Mouse (Mus musculus) intestine, embryonic 14.5 days (tissue): Measurements from ENCODE around the gene Bcas3. TPM values are rescaled to one million over a fixed set of nuclear protein-coding genes. Genes with fewer than 3 reads are reported as not detected.

ENCODE experiments used
- ATAC-seq: fragments of 200-750 bp; cut with Nextera tagmentation; replicated peaks from 2 replicates; pipeline ENCODE4 v1.8.0; 2017; ENCODE audit warnings: low read depth, moderate number of reproducible peaks, moderate TSS enrichment, moderate library complexity; ENCODE audit not compliant: low FRiP score, low TSS enrichment
- DNase-seq: peaks from one replicate; pipeline ENCODE4 v3.0.0-alpha.2; 2018; ENCODE audit warnings: low spot score
- H3K27ac ChIP-seq: fragments of 300-500 bp; sonication (generic); 2 replicates; pipeline ENCODE4 v1.5.1; 2014; ENCODE audit warnings: low read depth, mild to moderate bottlenecking, control low read depth
- H3K27me3 ChIP-seq: fragments of 300-500 bp; sonication (generic); replicated peaks from 2 replicates; pipeline ENCODE4 v1.6.1; 2014; ENCODE audit warnings: low read length, control low read depth; ENCODE audit not compliant: control insufficient read depth, insufficient read depth
- H3K36me3 ChIP-seq: fragments of 300-500 bp; sonication (generic); 2 replicates; pipeline ENCODE4 v1.6.1; 2014; ENCODE audit warnings: low read length, control low read depth; ENCODE audit not compliant: control insufficient read depth, insufficient read depth
- H3K4me1 ChIP-seq: fragments of 300-500 bp; sonication (generic); replicated peaks from 2 replicates; pipeline ENCODE4 v1.6.1; 2014; ENCODE audit warnings: low read length, control low read depth, mixed read lengths; ENCODE audit not compliant: control insufficient read depth, insufficient read depth
- H3K4me2 ChIP-seq: fragments of 300-500 bp; sonication (generic); 2 replicates; pipeline ENCODE4 v1.6.1; 2014; ENCODE audit warnings: low read length
- H3K4me3 ChIP-seq: fragments of 300-500 bp; sonication (generic); 2 replicates; pipeline ENCODE4 v1.5.1; 2014; ENCODE audit warnings: low read depth, low read length, control low read depth, mixed read lengths
- H3K9ac ChIP-seq: fragments of 300-500 bp; sonication (generic); 2 replicates; pipeline ENCODE4 v1.6.1; 2014; ENCODE audit warnings: mild to moderate bottlenecking, low read length
- H3K9me3 ChIP-seq: fragments of 300-500 bp; sonication (generic); 2 replicates; pipeline ENCODE4 v1.6.1; 2016; ENCODE audit warnings: low read length, control low read depth; ENCODE audit not compliant: control insufficient read depth
- WGBS: fragments of 180-500 bp; shearing (Covaris S2); extraction: QIAGEN DNeasy Blood & Tissue Kit; methylation state at CpG from one replicate; pipeline ENCODE4 v1.1.7; 2014; 5-methylcytosine and 5-hydroxymethylcytosine counted together
- polyA plus RNA-seq: library from polyadenylated mRNA; unstranded; fragments of >200 nt; fragmentation: Nextera tagmentation; extraction: Ambion mirVana; gene quantifications from 2 replicates; pipeline ENCODE4 v1.2.1, GENCODE M21; 2014

Bcas3 gene
- polyA plus RNA-seq, 1 experiment from 2014 or later = 17.9 TPM

DNA sequence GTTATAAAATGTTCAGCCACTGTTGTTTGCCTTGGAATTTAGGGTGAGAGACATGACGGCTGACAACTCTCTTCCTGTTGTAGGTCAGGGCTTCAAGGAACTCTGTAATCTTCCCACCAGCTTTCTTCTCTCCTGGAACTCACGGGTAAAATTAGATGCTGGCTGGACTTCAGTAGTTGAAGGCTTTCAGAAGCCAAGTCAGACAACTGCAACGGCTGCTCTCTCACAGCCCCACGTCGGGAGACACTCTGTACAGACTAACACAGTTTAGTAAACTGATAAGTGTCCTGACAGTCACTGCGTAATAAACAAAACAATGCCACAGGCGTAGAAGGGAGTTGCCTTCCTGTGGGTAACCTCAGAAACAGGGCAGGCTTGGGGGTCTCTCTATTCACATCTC, 366.8 kb downstream of the Bcas3 start:
- Histone ChIP-seq H3K36me3 (no peaks in the 10 kb centered on the region), H3K4me2 (no peak overlapping the region), H3K27me3 (peaks cover 47% of the 10 kb centered on the region), H3K9ac (no peak overlapping the region), H3K9me3 (no peaks in the 10 kb centered on the region), H3K27ac (no peak overlapping the region), H3K4me1 (peaks cover 18% of the 10 kb centered on the region), H3K4me3 (no peak overlapping the region)
- 28% methylated on average over 7 of the region's 7 CpGs for WGBS
- ATAC-seq = no peak
- DNase-seq = no peak

DNA sequence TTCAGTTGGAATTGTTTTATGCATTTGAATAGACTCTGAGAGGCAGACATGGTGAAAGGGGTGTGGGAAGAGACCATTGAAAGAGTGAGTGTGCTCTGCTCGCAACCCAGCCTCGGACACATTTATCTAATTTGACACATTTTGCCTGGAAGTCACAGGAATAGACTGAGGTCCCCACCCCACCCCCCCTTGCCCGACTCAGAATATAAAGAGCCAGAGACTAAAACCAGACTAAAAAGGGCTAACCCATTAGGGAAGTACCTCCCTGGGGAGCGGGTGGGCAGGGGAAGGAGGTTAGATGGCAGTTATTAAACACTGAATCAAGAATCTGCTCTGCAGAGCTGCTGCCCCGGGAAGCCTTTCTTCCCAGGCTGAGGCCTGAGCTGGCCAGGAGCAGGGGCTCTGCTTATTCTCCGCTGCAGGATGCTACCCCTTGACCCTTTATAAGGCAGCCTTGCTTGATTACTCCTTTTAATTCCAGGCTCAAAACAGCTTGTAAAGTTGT, 367.4 kb downstream of the Bcas3 start:
- Histone ChIP-seq H3K4me3 (no peak overlapping the region), H3K4me2 (no peak overlapping the region), H3K27me3 (peaks cover 42% of the 10 kb centered on the region), H3K4me1 (peaks cover 18% of the 10 kb centered on the region), H3K9me3 (no peaks in the 10 kb centered on the region), H3K27ac (no peak overlapping the region; the same call in 1 of the 2 replicates), H3K9ac (no peak overlapping the region), H3K36me3 (no peaks in the 10 kb centered on the region)
- no peak for ATAC-seq
- WGBS = 33% methylated on average over 6 of the region's 6 CpGs
- no peak for DNase-seq

DNA sequence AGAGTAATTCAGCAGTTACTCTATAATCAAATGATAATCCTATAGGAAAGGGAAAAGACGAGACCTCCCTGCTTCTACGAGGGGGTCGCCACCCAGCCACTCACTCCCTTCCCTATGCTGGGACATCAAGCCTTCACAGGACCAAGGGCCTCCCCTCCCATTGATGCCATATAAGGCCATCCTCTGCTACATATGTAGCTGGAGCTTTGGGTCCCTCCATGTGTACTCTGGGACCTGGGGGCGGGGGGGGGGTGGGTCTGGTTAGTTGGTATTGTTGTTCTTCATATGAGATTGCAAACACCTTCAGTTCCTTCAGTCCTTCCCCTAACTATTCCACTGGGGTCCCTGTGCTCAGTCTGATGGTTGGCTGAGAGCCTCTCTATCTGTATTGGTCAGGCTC, 369.0 kb downstream of the Bcas3 start:
- Histone ChIP-seq H3K4me2 (no peak overlapping the region), H3K27ac (no peak overlapping the region), H3K27me3 (peaks cover 32% of the 10 kb centered on the region), H3K9me3 (no peaks in the 10 kb centered on the region), H3K9ac (no peak overlapping the region), H3K36me3 (no peaks in the 10 kb centered on the region), H3K4me3 (no peak overlapping the region), H3K4me1 (peaks cover 18% of the 10 kb centered on the region)
- 86% methylated on average over 4 of the region's 4 CpGs for WGBS
- ATAC-seq (no peak), DNase-seq (no peak)

DNA sequence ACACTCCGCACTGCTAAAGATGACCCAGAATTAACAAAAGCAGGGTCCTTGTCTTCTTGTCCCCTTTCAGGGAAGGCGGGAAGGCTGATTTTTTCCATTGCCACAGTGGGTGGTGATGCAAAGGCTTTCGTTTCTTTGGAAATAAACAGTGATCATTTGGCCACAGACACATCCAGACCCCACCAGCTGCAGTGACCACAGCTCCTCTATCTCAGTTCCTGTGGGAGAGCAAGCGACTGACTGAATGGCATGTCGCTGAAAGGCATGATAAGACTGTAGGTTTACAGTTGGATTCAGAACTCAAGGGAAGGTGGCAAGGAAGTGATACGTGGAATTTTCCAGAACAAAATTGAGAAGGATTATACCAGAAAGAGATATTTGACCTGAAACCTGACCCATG, 371.2 kb downstream of the Bcas3 start:
- H3K27ac ChIP-seq = no peak overlapping the region
- WGBS = 65% methylated on average over 6 of the region's 6 CpGs
- H3K36me3 ChIP-seq = no peaks in the 10 kb centered on the region
- H3K9ac ChIP-seq = no peak overlapping the region
- H3K4me3 ChIP-seq = no peak overlapping the region
- peaks cover 18% of the 10 kb centered on the region for H3K4me1 ChIP-seq
- H3K9me3 ChIP-seq = no peaks in the 10 kb centered on the region
- peaks cover 11% of the 10 kb centered on the region for H3K27me3 ChIP-seq
- DNase-seq = no peak
- ATAC-seq = no peak
- no peak overlapping the region for H3K4me2 ChIP-seq

DNA sequence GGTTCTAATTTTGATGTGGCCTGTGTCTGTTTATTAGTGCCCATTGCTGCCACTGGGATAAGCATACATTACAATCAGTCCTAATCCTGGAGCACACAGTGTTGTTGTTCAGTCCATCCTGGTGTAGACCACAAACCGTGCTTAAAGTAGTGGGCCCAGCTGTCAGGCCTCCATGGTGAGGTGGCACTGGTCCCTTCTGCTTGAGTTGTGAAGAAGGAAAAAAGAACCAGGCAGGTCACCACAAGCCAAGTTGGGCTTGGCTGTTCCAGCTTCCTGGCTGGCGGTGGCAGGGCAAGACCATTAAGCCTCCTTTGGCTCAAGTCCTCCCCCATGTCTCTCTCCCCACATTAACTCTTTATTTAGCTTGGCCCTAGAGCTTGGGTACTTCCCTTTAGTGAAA, 376.8 kb downstream of the Bcas3 start:
- no peak overlapping the region for H3K4me2 ChIP-seq
- H3K27me3 ChIP-seq = no peaks in the 10 kb centered on the region; the same call in 1 of the 2 replicates
- no peak for ATAC-seq
- no peaks in the 10 kb centered on the region for H3K9me3 ChIP-seq
- WGBS = 79% methylated on average over 2 of the region's 2 CpGs
- H3K36me3 ChIP-seq = no peaks in the 10 kb centered on the region
- H3K9ac ChIP-seq = no peak overlapping the region
- no peak overlapping the region for H3K27ac ChIP-seq
- H3K4me1 ChIP-seq = no peaks in the 10 kb centered on the region; the same call in none of the 2 replicates
- no peak for DNase-seq
- no peak overlapping the region for H3K4me3 ChIP-seq

DNA sequence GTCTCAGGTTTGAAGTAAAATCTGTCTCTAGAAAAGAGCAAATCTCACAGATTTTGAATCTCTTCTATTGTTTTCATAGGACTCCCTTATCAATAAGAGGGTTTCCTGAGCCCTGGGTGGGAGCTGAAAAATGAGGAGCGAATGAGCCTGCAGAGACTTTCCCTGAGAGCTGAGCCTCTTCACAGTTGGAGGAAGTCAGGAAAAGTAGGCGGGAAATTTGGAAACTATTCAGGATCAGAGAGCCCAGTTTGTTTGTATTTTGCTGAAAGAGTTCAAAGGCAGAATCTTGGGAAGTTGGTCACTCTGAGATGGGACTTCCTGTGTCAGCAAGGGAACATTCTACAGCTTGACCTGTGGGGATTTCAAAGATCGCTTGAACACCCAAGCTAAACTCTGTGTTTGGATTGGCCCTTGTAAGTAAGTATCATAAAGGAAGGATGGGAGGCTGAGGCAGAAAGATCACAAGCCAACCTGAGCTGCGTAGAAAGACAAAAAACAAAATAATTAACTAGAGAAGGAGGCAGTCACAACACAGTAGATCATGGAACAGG, 379.6 kb downstream of the Bcas3 start:
- Histone ChIP-seq H3K4me1 (peaks cover 4% of the 10 kb centered on the region), H3K4me2 (no peak overlapping the region), H3K9me3 (no peaks in the 10 kb centered on the region), H3K27me3 (no peaks in the 10 kb centered on the region; the same call in 1 of the 2 replicates), H3K9ac (no peak overlapping the region), H3K27ac (no peak overlapping the region), H3K4me3 (no peak overlapping the region), H3K36me3 (no peaks in the 10 kb centered on the region)
- DNase-seq (no peak), ATAC-seq (no peak)
- 73% methylated on average over 4 of the region's 4 CpGs for WGBS

DNA sequence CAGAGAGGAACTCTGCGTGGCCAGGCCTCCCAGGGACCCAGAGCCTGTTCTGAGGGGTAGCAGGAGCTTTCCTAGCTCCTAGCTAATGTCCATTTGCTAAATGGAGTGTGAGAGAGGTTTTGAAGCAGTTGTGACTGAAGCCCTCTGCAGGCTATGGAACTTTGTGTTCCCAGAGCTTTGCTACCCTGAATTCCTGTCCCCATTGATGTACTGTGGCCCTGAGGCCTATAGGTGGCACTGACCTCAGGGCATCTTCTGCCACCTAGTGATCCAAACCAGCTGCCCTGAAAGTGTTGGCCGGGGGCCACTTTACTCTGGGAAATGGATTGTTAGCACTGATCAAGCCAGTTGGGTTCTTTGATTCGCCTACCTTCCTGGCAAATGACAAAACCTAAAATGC, 380.6 kb downstream of the Bcas3 start:
- Histone ChIP-seq H3K36me3 (no peaks in the 10 kb centered on the region), H3K27me3 (no peaks in the 10 kb centered on the region; the same call in 1 of the 2 replicates), H3K4me3 (no peak overlapping the region), H3K4me1 (peaks cover 13% of the 10 kb centered on the region), H3K4me2 (no peak overlapping the region), H3K27ac (no peak overlapping the region), H3K9ac (no peak overlapping the region), H3K9me3 (no peaks in the 10 kb centered on the region)
- ATAC-seq (no peak), DNase-seq (no peak)
- WGBS = 64% methylated on average over 3 of the region's 3 CpGs

DNA sequence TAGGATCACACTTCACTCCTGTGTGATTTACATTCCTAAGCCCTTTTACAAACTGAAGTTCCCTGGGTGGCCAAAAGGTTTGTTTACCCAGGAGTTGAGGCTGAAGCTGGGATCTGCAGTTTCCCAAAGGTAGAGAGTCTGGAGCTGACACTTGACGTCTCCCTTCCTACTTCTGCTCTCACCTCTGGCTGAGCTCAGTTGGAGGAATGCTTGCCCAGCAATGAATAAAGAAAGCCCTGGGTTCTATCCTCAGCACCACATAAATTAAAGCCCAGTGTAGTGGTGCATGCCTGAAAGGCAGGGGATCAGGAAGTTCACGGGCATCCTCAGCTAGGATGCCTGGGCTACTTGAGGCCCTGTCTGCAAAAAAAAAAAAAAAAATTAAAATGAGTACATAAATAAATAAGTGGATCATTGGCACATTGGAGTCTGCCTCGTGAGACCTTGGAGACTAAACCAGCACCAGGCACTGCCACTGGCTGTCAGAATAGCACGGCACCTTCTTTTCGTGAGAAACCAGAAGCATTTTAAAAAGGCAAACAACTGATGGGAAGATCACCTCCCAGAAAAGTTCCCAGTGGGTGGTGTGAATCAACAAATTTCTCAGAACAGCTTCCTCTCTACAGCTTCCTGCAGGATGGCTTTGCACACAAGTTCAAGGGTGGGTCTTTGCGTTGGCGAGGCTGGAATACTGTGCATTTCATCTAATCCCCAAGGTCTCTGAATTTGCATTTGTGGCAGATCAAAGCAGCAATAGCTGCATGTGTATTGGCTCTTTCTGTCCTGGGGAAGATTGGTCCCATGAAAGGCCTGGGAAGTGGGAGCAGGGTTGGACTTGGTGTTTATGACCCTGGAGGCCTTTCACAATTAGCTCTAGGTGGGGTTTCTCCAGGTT, 381.6 kb downstream of the Bcas3 start:
- no peak overlapping the region for H3K27ac ChIP-seq
- no peaks in the 10 kb centered on the region for H3K9me3 ChIP-seq

More for the DNA sequence above, 381.6 kb downstream of the Bcas3 start:
- no peak overlapping the region for H3K9ac ChIP-seq
- no peak overlapping the region for H3K4me3 ChIP-seq
- WGBS = 57% methylated on average over 7 of the region's 7 CpGs
- no peak overlapping the region for H3K4me2 ChIP-seq
- H3K36me3 ChIP-seq = no peaks in the 10 kb centered on the region
- DNase-seq (no peak), ATAC-seq (no peak)
- peaks cover 20% of the 10 kb centered on the region for H3K4me1 ChIP-seq
- H3K27me3 ChIP-seq = no peaks in the 10 kb centered on the region
